Mouse (Mus musculus) small intestine, adult 2 months (tissue): Measurements from ENCODE around the gene E330017A01Rik.

Source experiments
- CTCF ChIP-seq: fragments of 200-500 bp; IDR thresholded peaks from 2 replicates; pipeline ENCODE4 v1.5.1; 2012; ENCODE audit warnings: low read depth, mild to moderate bottlenecking, control low read depth, inconsistent platforms, low read length, moderate library complexity, mixed read lengths; ENCODE audit not compliant: insufficient replicate concordance, insufficient read length; ENCODE audit errors: extremely low read depth
- POLR2A ChIP-seq: fragments of 200-500 bp; IDR thresholded peaks from 2 replicates; pipeline ENCODE4 v1.6.1; 2012; ENCODE audit warnings: low read depth, mild to moderate bottlenecking, control low read depth, inconsistent platforms, low read length, moderate library complexity

GRCm38 (mm10) chr16:58668586-58668985, 30.0 kb upstream of the E330017A01Rik start:
- TF ChIP-seq CTCF (no peak), POLR2A (no peak)
